Mouse (Mus musculus): ENCODE results near the gene Fnip1. TPM values are rescaled to one million over a fixed set of nuclear protein-coding genes. Genes with fewer than 3 reads are reported as not detected.

The Fnip1 gene
- polyA plus RNA-seq, 1 experiment from 2014 or later, result 11.8 TPM

Other genes with a start within 250 kb of the Fnip1 start
- gene Csf2, start 188.5 kb upstream of the Fnip1 start, polyA plus RNA-seq (2015; fragmentation: Nextera tagmentation; extraction: Ambion mirVana), result not detected in 2 replicates
- not detected in 2 replicates for gene Il3, start 170.9 kb upstream of the Fnip1 start, polyA plus RNA-seq (2015; fragmentation: Nextera tagmentation; extraction: Ambion mirVana)
- 35.1 and 36.1 TPM in 2 replicates for gene Acsl6, start 134.4 kb upstream of the Fnip1 start, polyA plus RNA-seq (2015; fragmentation: Nextera tagmentation; extraction: Ambion mirVana)
- not detected in 2 replicates for gene Meikin, start 67.5 kb upstream of the Fnip1 start, polyA plus RNA-seq (2015; fragmentation: Nextera tagmentation; extraction: Ambion mirVana)
- 36.1 and 40.4 TPM in 2 replicates for gene Rapgef6, start 84.6 kb downstream of the Fnip1 start, polyA plus RNA-seq (2015; fragmentation: Nextera tagmentation; extraction: Ambion mirVana)